Mouse (Mus musculus) kidney, postnatal 0 days (tissue): ENCODE measurements around the gene Tchh. TPM values are rescaled to one million over a fixed set of nuclear protein-coding genes. Genes with fewer than 3 reads are reported as not detected.

Source experiments
- ATAC-seq: fragments of 200-750 bp; cut with Nextera tagmentation; replicated peaks from 2 replicates; pipeline ENCODE4 v1.8.0; 2017; ENCODE audit warnings: low read depth, moderate number of reproducible peaks, moderate TSS enrichment, moderate library complexity; ENCODE audit not compliant: low FRiP score
- DNase-seq: peaks from one replicate; pipeline ENCODE4 v3.0.0-alpha.2; 2016; ENCODE audit warnings: low spot score
- H3K27ac ChIP-seq: fragments of 300-500 bp; sonication (generic); 2 replicates; pipeline ENCODE4 v1.5.1; 2014; ENCODE audit warnings: mild to moderate bottlenecking
- H3K27me3 ChIP-seq: fragments of 300-500 bp; sonication (generic); 2 replicates; pipeline ENCODE4 v1.6.1; 2014; ENCODE audit warnings: low read length, mixed read lengths; ENCODE audit not compliant: insufficient read depth
- H3K36me3 ChIP-seq: fragments of 300-500 bp; sonication (generic); 2 replicates; pipeline ENCODE4 v1.6.1; 2014; ENCODE audit warnings: low read length, mixed read lengths; ENCODE audit not compliant: insufficient read depth
- H3K4me1 ChIP-seq: fragments of 300-500 bp; sonication (generic); replicated peaks from 2 replicates; pipeline ENCODE4 v1.6.1; 2014; ENCODE audit warnings: antibody characterized with exemption, low read length, mixed read lengths; ENCODE audit not compliant: insufficient read depth
- H3K4me2 ChIP-seq: fragments of 300-500 bp; sonication (generic); 2 replicates; pipeline ENCODE4 v1.6.1; 2014; ENCODE audit warnings: mild to moderate bottlenecking, low read length, moderate library complexity, mixed read lengths
- H3K4me3 ChIP-seq: fragments of 300-500 bp; sonication (generic); replicated peaks from 2 replicates; pipeline ENCODE4 v1.5.1; 2014; ENCODE audit warnings: low read depth, low read length
- H3K9ac ChIP-seq: fragments of 300-500 bp; sonication (generic); 2 replicates; pipeline ENCODE4 v1.6.1; 2014; ENCODE audit warnings: low read depth, low read length
- H3K9me3 ChIP-seq: fragments of 300-500 bp; sonication (generic); replicated peaks from 2 replicates; pipeline ENCODE4 v1.6.1; 2016; ENCODE audit warnings: low read length, inconsistent platforms, mixed read lengths
- CTCF ChIP-seq: IDR thresholded peaks from 2 replicates; pipeline ENCODE4 v1.5.1; 2016; ENCODE audit warnings: antibody characterized with exemption, low read depth, mild to moderate bottlenecking, moderate library complexity
- WGBS: fragments of 180-500 bp; shearing (Covaris S2); extraction: QIAGEN DNeasy Blood & Tissue Kit; methylation state at CpG from one replicate; pipeline ENCODE4 v1.1.7; 2014; 5-methylcytosine and 5-hydroxymethylcytosine counted together
- polyA plus RNA-seq: library from polyadenylated mRNA; unstranded; fragments of >200 nt; fragmentation: Nextera tagmentation; extraction: Ambion mirVana; gene quantifications from 2 replicates; pipeline ENCODE4 v1.2.1, GENCODE M21; 2015

Gene Tchh
- 6.7 and 7.1 TPM in 2 replicates for polyA plus RNA-seq

- Histone ChIP-seq H3K27ac (no peak within 1 kb of the TSS), H3K9ac (no peak within 1 kb of the TSS), H3K4me2 (peak within 1 kb of the TSS; percentile 94), H3K36me3 (no peaks in the 10 kb centered on the region), H3K4me1 (peaks cover 7% of the 10 kb centered on the region), H3K27me3 (peaks cover 13% of the 10 kb centered on the region), H3K4me3 (no peak within 1 kb of the TSS; the same call in 1 of the 2 replicates), H3K9me3 (no peaks in the 10 kb centered on the region)
- WGBS: 90% methylated on average over 1 of the region's 1 CpGs
- no peak for TF ChIP-seq CTCF
- no peak for DNase-seq
- no peak for ATAC-seq
Measured at GRCm38 (mm10) chr3:93442030-93442429, at the start of gene Tchh. Tchh (plus strand) TSS chr3:93442330.

GRCm38 (mm10) chr3:93393366-93393765, 48.8 kb upstream of the Tchh start, which contains the start of gene Rptn:
Rptn (plus strand) TSS chr3:93393699.
- TF ChIP-seq CTCF: no peak
- no peaks in the 10 kb centered on the region for H3K36me3 ChIP-seq
- no peaks in the 10 kb centered on the region for H3K4me1 ChIP-seq
- WGBS: 68% methylated on average over 2 of the region's 2 CpGs
- no peaks in the 10 kb centered on the region for H3K27me3 ChIP-seq
- H3K27ac ChIP-seq: no peak within 1 kb of the TSS
- DNase-seq: no peak
- no peaks in the 10 kb centered on the region for H3K9me3 ChIP-seq
- no peak for ATAC-seq
- no peak within 1 kb of the TSS for H3K4me2 ChIP-seq
- no peak within 1 kb of the TSS for H3K9ac ChIP-seq
- H3K4me3 ChIP-seq: no peak within 1 kb of the TSS

GRCm38 (mm10) chr3:93403936-93404335, 38.2 kb upstream of the Tchh start:
- Histone ChIP-seq H3K4me1 (no peaks in the 10 kb centered on the region), H3K4me2 (no peak overlapping the region), H3K27me3 (no peaks in the 10 kb centered on the region), H3K9ac (no peak overlapping the region), H3K4me3 (no peak overlapping the region), H3K36me3 (no peaks in the 10 kb centered on the region), H3K9me3 (no peaks in the 10 kb centered on the region), H3K27ac (no peak overlapping the region)
- no peak for DNase-seq
- WGBS: 88% methylated on average over 3 of the region's 3 CpGs
- TF ChIP-seq CTCF: no peak
- no peak for ATAC-seq

DNA sequence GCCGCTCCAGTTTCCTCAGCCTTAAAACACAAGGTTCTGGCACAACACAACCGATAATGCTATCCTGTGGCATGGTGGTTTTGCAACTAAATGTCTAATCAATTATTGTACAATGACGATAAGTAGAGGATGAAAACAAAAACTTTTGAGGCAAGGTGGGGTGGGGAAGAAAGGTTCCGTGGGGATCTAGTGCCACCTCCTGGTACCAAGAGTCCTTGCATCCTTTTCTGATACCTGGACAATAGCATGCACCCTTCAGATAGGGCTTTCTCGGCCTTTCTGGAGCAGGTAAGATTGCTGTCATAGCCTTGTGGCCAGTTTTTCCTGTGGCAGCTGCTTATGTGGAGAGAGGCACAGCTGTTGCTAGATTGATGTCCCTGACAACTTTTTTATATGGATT, 35.1 kb upstream of the Tchh start:
- Histone ChIP-seq H3K9ac (no peak overlapping the region), H3K4me2 (no peak overlapping the region), H3K27ac (no peak overlapping the region), H3K9me3 (no peaks in the 10 kb centered on the region), H3K4me1 (no peaks in the 10 kb centered on the region), H3K27me3 (no peaks in the 10 kb centered on the region), H3K4me3 (no peak overlapping the region), H3K36me3 (no peaks in the 10 kb centered on the region)
- peak; percentile 93 for TF ChIP-seq CTCF
- DNase-seq (peak; percentile 57), ATAC-seq (peak; percentile 40; the same call in 1 of the 2 replicates)
- WGBS: 28% methylated on average over 5 of the region's 5 CpGs

GRCm38 (mm10) chr3:93411905-93412304, 30.2 kb upstream of the Tchh start:
- Histone ChIP-seq H3K9ac (no peak overlapping the region), H3K36me3 (no peaks in the 10 kb centered on the region), H3K4me2 (no peak overlapping the region), H3K9me3 (no peaks in the 10 kb centered on the region), H3K4me3 (no peak overlapping the region), H3K27ac (no peak overlapping the region), H3K27me3 (no peaks in the 10 kb centered on the region), H3K4me1 (no peaks in the 10 kb centered on the region)
- DNase-seq (no peak), ATAC-seq (no peak)
- no peak for TF ChIP-seq CTCF
- WGBS: 27% methylated on average over 2 of the region's 2 CpGs

DNA sequence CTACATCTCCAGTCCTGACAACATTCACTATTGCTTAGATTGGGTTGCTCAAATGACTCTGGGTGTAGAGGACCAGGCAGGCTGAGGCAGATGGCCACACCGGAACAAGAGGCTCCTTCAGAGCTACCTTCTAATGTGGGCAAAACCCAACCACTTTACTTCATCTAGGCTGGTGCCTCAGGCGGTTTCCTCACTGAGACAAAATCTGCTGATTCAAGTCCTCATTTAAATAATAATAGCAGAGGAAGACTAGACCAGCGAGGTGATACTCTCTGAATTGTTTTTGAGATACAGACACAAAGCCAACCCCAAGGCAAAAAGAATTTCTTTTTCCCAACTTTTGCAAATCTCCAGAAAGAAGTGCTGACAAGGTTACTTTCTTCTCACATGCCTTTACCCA, 10.5 kb upstream of the Tchh start:
- H3K4me1 ChIP-seq: no peaks in the 10 kb centered on the region
- H3K9me3 ChIP-seq: no peaks in the 10 kb centered on the region
- H3K4me3 ChIP-seq: no peak overlapping the region
- WGBS: 57% methylated on average over 3 of the region's 3 CpGs
- H3K4me2 ChIP-seq: no peak overlapping the region
- DNase-seq (no peak), ATAC-seq (no peak)
- TF ChIP-seq CTCF: no peak
- H3K27me3 ChIP-seq: 0 out of 2 replicates have a peak, but pooled peaks cover 3% of the 10 kb centered on the region
- H3K36me3 ChIP-seq: no peaks in the 10 kb centered on the region
- H3K9ac ChIP-seq: no peak overlapping the region
- H3K27ac ChIP-seq: no peak overlapping the region
